Mouse (Mus musculus) spleen, postnatal 36 days (tissue): ENCODE data around the gene D430041D05Rik.

ENCODE experiments used
- DNase-seq, 2 experiments: peaks; one replicate each; pipeline ENCODE4 v3.0.0; 2022; ENCODE audit warnings: low spot score in 2 of 2, mixed read lengths in 1 of 2

Gene D430041D05Rik

DNA sequence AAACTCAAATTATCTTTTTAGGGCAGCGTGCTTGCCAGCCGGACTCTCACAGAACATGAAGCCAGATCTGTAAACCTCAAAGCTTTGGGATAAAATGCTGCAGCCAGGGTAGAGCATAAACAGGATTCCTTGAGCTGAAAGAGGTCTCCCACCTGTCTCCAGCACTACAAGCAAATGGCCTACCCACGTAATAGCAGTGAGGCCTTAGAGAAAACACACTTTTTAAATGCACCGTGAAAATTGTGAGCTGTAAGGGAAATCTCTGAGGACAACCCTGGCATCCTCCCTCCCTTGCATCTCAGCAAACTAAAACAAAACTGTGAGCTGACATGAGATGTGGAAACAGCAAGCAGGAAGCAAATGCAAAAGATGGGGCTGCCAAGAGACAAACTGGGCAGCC lies 253.0 kb downstream of the D430041D05Rik start:
- no peak for DNase-seq

- no peak for DNase-seq
Measured at GRCm38 (mm10) chr2:104153876-104154275, 256.9 kb downstream of the D430041D05Rik start.

DNA sequence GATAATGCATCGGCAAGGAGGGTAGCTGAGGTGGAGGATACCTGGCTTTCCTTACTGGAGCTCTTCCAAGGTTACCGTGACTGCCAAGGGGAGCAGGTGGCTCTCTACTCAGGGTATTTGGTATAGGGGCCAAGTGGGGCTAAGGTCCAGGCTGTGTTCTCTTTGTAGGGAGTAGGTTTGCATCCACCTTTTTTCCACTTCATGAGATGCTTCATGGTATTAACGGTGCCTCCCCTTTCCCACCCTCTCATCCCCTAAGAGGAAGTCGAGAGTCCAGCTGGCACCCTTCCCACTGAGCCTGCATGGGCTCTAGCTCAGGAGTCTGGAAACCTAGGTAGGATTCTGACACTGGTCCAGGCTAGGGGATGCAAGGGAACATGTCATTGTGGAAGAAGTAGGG lies 257.5 kb downstream of the D430041D05Rik start:
- DNase-seq = no peak

GRCm38 (mm10) chr2:104150608-104151397 lies 260.0 kb downstream of the D430041D05Rik start:
- DNase-seq = no peak

DNA sequence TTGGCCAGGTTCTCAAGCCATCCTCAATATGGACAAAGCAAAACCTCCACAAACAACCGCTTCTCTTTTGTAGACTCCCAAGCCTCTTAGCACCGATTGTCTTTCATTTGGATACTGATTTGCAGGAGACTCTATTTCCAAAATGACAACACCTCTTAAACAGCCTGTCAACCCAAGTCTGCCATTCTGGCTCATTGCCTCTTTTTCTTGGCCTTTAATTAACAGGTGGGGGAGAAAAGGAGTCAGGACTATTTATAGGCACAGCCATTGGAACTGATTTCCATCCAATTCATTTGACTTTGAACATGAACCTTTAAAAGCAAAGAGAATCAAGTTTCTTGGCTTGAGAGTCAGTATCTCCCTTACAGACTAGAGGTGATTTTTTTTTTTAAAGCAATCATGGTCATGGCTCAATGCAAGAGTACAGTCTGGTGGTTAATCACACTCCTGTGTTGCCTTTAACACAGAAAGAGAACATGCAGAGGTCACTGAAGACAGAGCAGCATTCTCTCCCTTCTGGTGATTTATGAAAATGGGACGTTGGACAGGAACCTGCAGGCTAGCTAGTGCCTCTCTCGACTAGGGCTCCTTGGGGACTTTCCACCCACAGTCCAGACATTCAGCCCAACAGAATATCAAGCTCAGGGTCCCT lies 262.8 kb downstream of the D430041D05Rik start:
- DNase-seq = no peak

- peak in 1 of 2 experiments; percentile 36 for DNase-seq
Measured at GRCm38 (mm10) chr2:104145983-104146382, 264.8 kb downstream of the D430041D05Rik start.

DNA sequence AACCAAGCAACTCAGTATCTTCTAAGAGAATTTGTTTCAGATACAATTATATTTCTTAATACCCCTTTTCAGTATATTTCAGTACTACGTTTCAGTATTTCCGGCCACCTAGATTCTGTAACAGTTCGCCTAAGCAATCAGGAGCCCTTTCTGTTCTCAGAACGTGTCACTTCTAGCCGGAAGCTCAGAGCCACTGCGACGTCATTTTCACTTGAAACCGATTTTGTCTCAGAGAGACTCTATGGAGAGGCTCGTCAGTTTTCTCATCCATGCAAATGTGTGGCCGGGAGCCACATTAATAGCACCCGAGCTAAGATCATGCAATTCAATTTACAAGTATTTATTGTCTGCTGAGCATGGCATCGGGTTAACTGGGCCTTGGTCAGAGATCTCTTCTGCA lies 266.8 kb downstream of the D430041D05Rik start:
- DNase-seq = no peak

DNA sequence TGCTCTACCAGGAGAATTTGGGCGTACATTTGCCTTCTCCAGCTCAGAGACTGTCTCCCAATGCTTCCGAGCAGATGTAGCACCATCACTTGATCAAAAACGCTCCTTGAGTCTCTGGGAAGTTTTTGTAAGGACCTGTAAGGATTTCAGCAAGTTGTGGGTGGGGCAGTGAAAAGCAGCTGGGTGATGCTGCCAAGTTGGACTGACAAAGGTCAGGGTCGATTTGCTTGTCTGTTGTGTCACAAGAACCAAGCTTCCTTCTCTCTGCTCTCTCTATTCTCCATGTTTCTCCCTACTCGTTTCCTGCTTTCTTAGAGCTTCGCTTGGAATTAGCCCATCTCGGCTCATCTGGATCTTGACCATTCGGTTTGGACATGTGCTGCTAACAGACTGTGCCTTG lies 268.7 kb downstream of the D430041D05Rik start:
- no peak for DNase-seq

GRCm38 (mm10) chr2:104135920-104136319 lies 274.9 kb downstream of the D430041D05Rik start:
- DNase-seq = no peak

GRCm38 (mm10) chr2:104134150-104135056 lies 276.4 kb downstream of the D430041D05Rik start:
- DNase-seq = peak; percentile 53 to 55

GRCm38 (mm10) chr2:104133042-104133810 lies 277.6 kb downstream of the D430041D05Rik start:
- no peak for DNase-seq

DNA sequence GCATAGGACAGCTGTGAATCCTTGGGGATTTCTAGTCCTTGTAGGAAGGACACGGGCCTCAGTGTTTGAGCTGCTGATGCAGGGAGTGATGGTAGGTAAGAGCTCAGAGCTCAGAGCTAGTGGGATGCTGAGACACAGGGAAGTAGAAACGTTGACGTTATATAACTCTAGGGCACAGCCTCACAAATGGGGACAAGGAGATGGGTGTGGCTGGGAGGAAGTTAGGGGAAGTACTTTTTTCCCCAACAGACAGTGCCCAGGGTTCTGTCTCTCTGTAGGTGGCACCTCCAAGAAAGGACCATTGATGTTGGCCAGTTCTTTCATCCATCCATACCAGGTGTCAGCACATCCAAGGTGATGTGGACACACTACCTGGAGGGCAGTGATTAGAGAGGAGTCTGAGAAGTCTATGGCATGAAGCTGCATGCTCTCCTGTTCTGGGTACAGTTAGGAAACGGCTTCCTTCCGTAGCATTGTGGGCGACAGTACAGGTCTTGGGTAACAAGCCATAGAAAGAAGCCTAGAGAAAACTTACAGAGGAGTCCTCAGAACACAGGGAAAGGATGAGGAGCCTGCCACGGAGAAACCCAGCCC lies 278.4 kb downstream of the D430041D05Rik start:
- no peak for DNase-seq

- DNase-seq = peak; percentile 26 to 44
Measured at GRCm38 (mm10) chr2:104130969-104131368, 279.8 kb downstream of the D430041D05Rik start.

DNA sequence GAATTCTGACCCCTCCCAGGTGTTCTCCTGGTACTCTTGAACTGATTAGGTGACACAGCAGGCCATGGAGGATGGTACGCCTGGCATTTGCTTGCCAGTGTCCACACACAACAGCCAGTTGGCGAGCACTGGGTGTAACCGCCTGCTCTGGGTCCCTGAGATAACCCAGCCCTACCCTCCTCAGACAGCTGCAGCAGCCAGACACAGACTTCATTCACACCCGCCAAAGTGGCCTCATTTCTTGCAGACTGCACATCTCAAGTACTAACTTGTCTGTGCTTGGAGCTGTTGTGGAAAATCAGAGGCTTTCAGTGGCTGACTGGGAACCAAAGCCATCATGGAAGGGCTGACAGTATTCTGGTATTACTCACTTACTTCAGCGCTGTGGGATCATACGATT lies 280.6 kb downstream of the D430041D05Rik start:
- peak; percentile 61 to 76 for DNase-seq

GRCm38 (mm10) chr2:104128803-104129531 lies 281.8 kb downstream of the D430041D05Rik start:
- no peak for DNase-seq

DNA sequence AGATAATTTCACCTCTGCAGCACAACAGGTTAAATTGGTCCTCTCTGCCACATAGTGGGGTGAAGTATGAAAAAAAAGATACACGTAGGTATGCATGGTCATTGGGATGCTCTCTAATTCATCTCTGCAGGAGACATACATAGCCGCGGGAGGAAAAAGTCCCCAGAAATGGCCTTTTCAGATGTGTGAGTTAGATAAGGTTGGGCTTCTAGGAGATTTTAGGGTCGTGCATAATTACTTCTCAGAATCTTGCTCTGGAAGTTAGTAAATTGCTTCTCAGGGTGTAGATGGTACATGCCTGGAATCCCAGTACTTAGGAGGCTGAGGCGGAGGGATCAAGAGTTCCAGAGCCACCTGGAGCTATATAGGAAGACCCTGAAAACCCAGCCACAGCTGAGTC lies 286.7 kb downstream of the D430041D05Rik start:
- DNase-seq = no peak

DNA sequence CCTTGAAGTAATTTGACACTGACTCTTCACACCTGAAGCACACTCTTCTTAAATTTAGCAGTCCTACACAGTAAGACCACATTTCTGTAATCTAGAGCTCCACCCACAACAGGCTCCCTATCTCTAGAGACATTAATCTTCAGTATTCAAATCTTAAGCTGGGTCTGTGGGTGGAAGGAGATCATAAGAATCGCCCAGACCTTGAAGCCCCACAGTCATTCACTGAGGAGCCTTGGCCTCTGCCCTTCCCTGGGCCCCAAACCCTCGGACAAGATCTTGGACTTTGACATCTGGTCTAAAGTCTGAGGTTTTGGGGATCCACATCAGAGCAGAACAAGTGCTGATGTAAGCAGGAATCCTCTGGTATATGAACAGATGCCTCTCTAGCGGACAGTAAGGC lies 287.3 kb downstream of the D430041D05Rik start:
- no peak for DNase-seq

DNA sequence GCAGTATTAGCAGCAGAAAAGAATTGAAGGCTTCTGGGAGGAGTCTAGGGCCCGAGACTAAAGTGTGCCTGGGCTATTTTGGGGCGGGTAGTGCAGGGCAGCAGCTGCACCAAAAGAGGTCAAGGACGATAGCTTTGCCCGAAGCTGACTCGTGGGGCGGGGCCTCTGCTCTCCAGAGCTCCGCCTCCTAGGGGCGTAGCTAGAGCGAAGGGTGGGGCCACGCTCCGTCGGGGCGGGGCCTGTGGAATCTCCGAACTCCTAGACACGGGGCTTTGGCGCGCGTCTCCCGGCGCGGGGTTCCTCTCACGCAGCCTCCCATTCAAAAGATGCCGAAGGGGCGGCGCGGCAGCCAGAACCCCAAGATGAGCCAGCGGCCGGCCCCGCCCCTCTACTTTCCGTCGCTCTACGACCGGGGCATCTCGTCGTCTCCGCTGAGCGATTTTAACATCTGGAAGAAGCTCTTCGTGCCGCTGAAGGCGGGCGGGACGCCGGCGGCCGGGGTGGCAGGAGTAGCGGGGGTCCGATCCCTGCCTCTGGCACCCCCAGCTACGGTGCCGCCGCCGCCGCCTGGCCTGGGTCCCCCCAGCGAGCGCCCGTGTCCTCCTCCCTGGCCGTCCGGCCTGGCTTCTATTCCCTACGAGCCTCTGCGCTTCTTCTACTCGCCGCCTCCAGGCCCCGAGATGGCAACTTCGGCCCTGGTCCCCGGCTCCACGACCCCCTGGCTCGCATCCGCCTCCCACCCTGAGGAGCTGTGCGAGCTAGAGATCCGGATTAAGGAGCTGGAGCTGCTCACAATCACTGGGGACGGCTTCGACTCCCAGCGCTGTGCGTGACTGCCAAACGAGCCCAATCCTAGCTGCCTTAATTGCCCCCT lies 288.1 kb downstream of the D430041D05Rik start, which contains the start of gene A930018P22Rik:
Gene A930018P22Rik (plus strand): TSS at position 265 of the 874 bp plus-strand sequence.
- peak; percentile 84 to 90 for DNase-seq
